Mouse (Mus musculus): ENCODE data around the gene Sh3glb2.

- TF ChIP-seq POLR2A (IDR thresholded peaks at IDR 0.05; ENCODE audit: insufficient read depth, low read depth, low read length) (no peak), CTCF (IDR thresholded peaks at IDR 0.05; ENCODE audit: insufficient read depth, low read depth, low read length) (no peak)
Observed at GRCm38 (mm10) chr2:30319260-30319659, 39.9 kb downstream of the Sh3glb2 start.

Data from olfactory bulb, adult 2 months (tissue).